Mouse (Mus musculus): ENCODE data around the gene Treml2. TPM values are rescaled to one million over a fixed set of nuclear protein-coding genes. Genes with fewer than 3 reads are reported as not detected.

The Treml2 gene
- polyA plus RNA-seq (2012; rRNA removed) (0.79 and 1.3 TPM in 2 replicates), polyA plus RNA-seq (2014; fragmentation: Nextera tagmentation; extraction: Ambion mirVana) (0.11 TPM in 1 of 2 replicates, not detected in the other)

- H3K4me1 ChIP-seq (ENCODE audit: control insufficient read depth, insufficient read depth, low read length): no peaks in the 10 kb centered on the region
- no peak within 1 kb of the TSS for H3K9ac ChIP-seq (ENCODE audit: low read depth, low read length, severe bottlenecking)
- no peaks in the 10 kb centered on the region for H3K36me3 ChIP-seq (ENCODE audit: control insufficient read depth, insufficient read depth, low read length)
- 28% methylated on average over 3 of the region's 4 CpGs for WGBS
- H3K27ac ChIP-seq (replicated peaks; ENCODE audit: low read depth, low read length): no peak within 1 kb of the TSS
- no peak within 1 kb of the TSS for H3K4me2 ChIP-seq (replicated peaks; ENCODE audit: low read depth, low read length, severe bottlenecking)
- DNase-seq (ENCODE audit: low spot score): no peak
- no peak for ATAC-seq (ENCODE audit: low FRiP score, low read depth)
- H3K9me3 ChIP-seq (ENCODE audit: control insufficient read depth, low read length): no peaks in the 10 kb centered on the region
- TF ChIP-seq POLR2A (IDR thresholded peaks at IDR 0.05; ENCODE audit: borderline replicate concordance, extremely low read depth, insufficient read depth, insufficient read length): no peak
- no peak within 1 kb of the TSS for H3K4me3 ChIP-seq (replicated peaks; ENCODE audit: low read length)
- no peaks in the 10 kb centered on the region for H3K27me3 ChIP-seq (ENCODE audit: control insufficient read depth, insufficient read depth, low read length)
Observed at GRCm38 (mm10) chr17:48299203-48299602, at the start of gene Treml2. TSS of gene Treml2 (plus strand) at chr17:48299498.

GRCm38 (mm10) chr17:48249501-48249900, 49.8 kb upstream of the Treml2 start:
- ATAC-seq (ENCODE audit: low FRiP score, low read depth) (no peak), DNase-seq (ENCODE audit: low spot score) (no peak)
- Histone ChIP-seq H3K27me3 (ENCODE audit: control insufficient read depth, insufficient read depth, low read length) (no peaks in the 10 kb centered on the region), H3K9ac (ENCODE audit: low read depth, low read length, severe bottlenecking) (no peak overlapping the region), H3K36me3 (ENCODE audit: control insufficient read depth, insufficient read depth, low read length) (no peaks in the 10 kb centered on the region), H3K4me1 (ENCODE audit: control insufficient read depth, insufficient read depth, low read length) (no peaks in the 10 kb centered on the region), H3K9me3 (ENCODE audit: control insufficient read depth, low read length) (no peaks in the 10 kb centered on the region; the same call in 1 of the 2 replicates), H3K27ac (replicated peaks; ENCODE audit: low read depth, low read length) (no peak overlapping the region), H3K4me2 (replicated peaks; ENCODE audit: low read depth, low read length, severe bottlenecking) (no peak overlapping the region), H3K4me3 (replicated peaks; ENCODE audit: low read length) (no peak overlapping the region)
- 76% methylated on average over 11 of the region's 11 CpGs for WGBS
- no peak for TF ChIP-seq POLR2A (IDR thresholded peaks at IDR 0.05; ENCODE audit: borderline replicate concordance, extremely low read depth, insufficient read depth, insufficient read length)

- Histone ChIP-seq H3K9ac (ENCODE audit: low read depth, low read length, severe bottlenecking) (no peak overlapping the region), H3K27ac (replicated peaks; ENCODE audit: low read depth, low read length) (no peak overlapping the region), H3K4me3 (replicated peaks; ENCODE audit: low read length) (no peak overlapping the region), H3K4me2 (replicated peaks; ENCODE audit: low read depth, low read length, severe bottlenecking) (no peak overlapping the region), H3K36me3 (ENCODE audit: control insufficient read depth, insufficient read depth, low read length) (no peaks in the 10 kb centered on the region), H3K9me3 (ENCODE audit: control insufficient read depth, low read length) (no peaks in the 10 kb centered on the region; the same call in 1 of the 2 replicates), H3K4me1 (ENCODE audit: control insufficient read depth, insufficient read depth, low read length) (no peaks in the 10 kb centered on the region), H3K27me3 (ENCODE audit: control insufficient read depth, insufficient read depth, low read length) (no peaks in the 10 kb centered on the region)
- no peak for ATAC-seq (ENCODE audit: low FRiP score, low read depth)
- no peak for TF ChIP-seq POLR2A (IDR thresholded peaks at IDR 0.05; ENCODE audit: borderline replicate concordance, extremely low read depth, insufficient read depth, insufficient read length)
- no peak for DNase-seq (ENCODE audit: low spot score)
- 85% methylated on average over 7 of the region's 7 CpGs for WGBS
Observed at GRCm38 (mm10) chr17:48250631-48251030, 48.7 kb upstream of the Treml2 start.

GRCm38 (mm10) chr17:48256575-48256974, 42.7 kb upstream of the Treml2 start:
- ATAC-seq (ENCODE audit: low FRiP score, low read depth): no peak
- DNase-seq (ENCODE audit: low spot score): no peak
- no peak for TF ChIP-seq POLR2A (IDR thresholded peaks at IDR 0.05; ENCODE audit: borderline replicate concordance, extremely low read depth, insufficient read depth, insufficient read length)

GRCm38 (mm10) chr17:48261868-48262267, 37.4 kb upstream of the Treml2 start:
- H3K4me2 ChIP-seq (replicated peaks; ENCODE audit: low read depth, low read length, severe bottlenecking): no peak overlapping the region
- no peaks in the 10 kb centered on the region for H3K4me1 ChIP-seq (ENCODE audit: control insufficient read depth, insufficient read depth, low read length)
- TF ChIP-seq POLR2A (IDR thresholded peaks at IDR 0.05; ENCODE audit: borderline replicate concordance, extremely low read depth, insufficient read depth, insufficient read length): no peak
- H3K27me3 ChIP-seq (ENCODE audit: control insufficient read depth, insufficient read depth, low read length): no peaks in the 10 kb centered on the region
- WGBS: 71% methylated on average over 2 of the region's 2 CpGs
- no peak overlapping the region for H3K9ac ChIP-seq (ENCODE audit: low read depth, low read length, severe bottlenecking)
- H3K27ac ChIP-seq (replicated peaks; ENCODE audit: low read depth, low read length): no peak overlapping the region
- no peak overlapping the region for H3K4me3 ChIP-seq (replicated peaks; ENCODE audit: low read length)
- H3K36me3 ChIP-seq (ENCODE audit: control insufficient read depth, insufficient read depth, low read length): no peaks in the 10 kb centered on the region
- DNase-seq (ENCODE audit: low spot score) (no peak), ATAC-seq (ENCODE audit: low FRiP score, low read depth) (no peak)
- peaks cover 10% of the 10 kb centered on the region; the same call in 1 of the 2 replicates for H3K9me3 ChIP-seq (ENCODE audit: control insufficient read depth, low read length)

More at GRCm38 (mm10) chr17:48256575-48256974, 42.7 kb upstream of the Treml2 start:
- peaks cover 10% of the 10 kb centered on the region; the same call in 1 of the 2 replicates for H3K9me3 ChIP-seq (ENCODE audit: control insufficient read depth, low read length)
- H3K9ac ChIP-seq (ENCODE audit: low read depth, low read length, severe bottlenecking): no peak overlapping the region
- no peaks in the 10 kb centered on the region for H3K4me1 ChIP-seq (ENCODE audit: control insufficient read depth, insufficient read depth, low read length)
- no peak overlapping the region for H3K4me3 ChIP-seq (replicated peaks; ENCODE audit: low read length)
- no peak overlapping the region for H3K4me2 ChIP-seq (replicated peaks; ENCODE audit: low read depth, low read length, severe bottlenecking)
- H3K36me3 ChIP-seq (ENCODE audit: control insufficient read depth, insufficient read depth, low read length): no peaks in the 10 kb centered on the region
- no peak overlapping the region for H3K27ac ChIP-seq (replicated peaks; ENCODE audit: low read depth, low read length)
- no peaks in the 10 kb centered on the region for H3K27me3 ChIP-seq (ENCODE audit: control insufficient read depth, insufficient read depth, low read length)

All from limb, embryonic 14.5 days (tissue).